Mouse (Mus musculus): ENCODE results near the gene Arhgap15. TPM values are rescaled to one million over a fixed set of nuclear protein-coding genes. Genes with fewer than 3 reads are reported as not detected.

The Arhgap15 gene
- polyA plus RNA-seq, 1 experiment: 9.5 TPM

DNA sequence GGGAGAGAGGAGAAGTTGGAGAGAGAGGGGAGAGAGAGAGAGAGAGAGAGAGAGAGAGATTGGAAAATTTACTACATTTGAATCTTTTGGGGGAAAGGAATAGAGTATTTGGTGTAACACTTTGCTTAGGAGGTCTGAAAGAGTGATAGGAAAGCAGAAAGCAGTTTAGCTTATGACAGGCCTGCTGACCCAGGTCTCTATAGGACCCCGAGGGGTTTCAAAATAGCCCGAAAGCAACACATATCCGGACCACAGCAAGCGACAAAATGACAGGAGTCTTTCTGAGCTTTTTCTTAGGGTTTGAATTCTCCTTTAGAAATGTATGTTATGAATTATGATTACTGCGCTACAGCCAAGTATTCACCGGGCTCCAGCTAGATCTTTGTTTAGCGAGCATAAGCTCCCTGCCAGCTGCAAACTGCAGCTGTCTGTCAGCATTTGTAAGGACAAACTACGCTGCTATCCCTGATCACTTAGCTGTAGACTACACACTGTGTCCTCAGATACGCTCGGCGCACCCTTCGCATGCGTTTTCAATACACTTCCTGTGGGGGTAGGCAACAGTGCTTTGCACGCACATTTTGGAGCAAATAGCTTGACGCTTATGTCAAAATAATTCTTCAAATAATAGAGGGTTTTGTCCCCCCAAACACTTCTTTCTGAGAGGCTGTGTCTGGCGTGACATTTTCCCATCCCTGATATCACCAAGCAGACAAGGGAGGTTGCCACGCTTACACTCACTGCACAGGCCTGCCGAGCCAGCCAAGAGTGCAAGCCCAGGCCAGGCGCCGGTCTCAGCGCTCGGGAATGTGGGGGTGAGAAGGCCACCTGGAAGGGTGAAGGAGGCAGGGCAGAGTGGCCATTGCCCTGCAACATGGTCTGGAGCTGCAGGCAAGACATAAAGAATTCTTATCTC is 355.9 kb downstream of the Arhgap15 start:
- no peaks in the 10 kb centered on the region for H3K4me1 ChIP-seq (replicated peaks; ENCODE audit: control insufficient read depth, insufficient read depth, low read length)
- H3K36me3 ChIP-seq (ENCODE audit: control insufficient read depth, insufficient read depth, low read length): no peaks in the 10 kb centered on the region
- no peak for DNase-seq
- TF ChIP-seq CTCF (IDR thresholded peaks at IDR 0.05; ENCODE audit: borderline replicate concordance, control insufficient read depth, extremely low read depth, insufficient read depth, low read length, poor library complexity) (no peak), POLR2A (IDR thresholded peaks at IDR 0.05; ENCODE audit: control insufficient read depth, extremely low read depth, insufficient read depth, low read length, poor library complexity) (no peak)
- no peaks in the 10 kb centered on the region for H3K27me3 ChIP-seq (ENCODE audit: control insufficient read depth, insufficient read depth, low read length)
- WGBS: 93% methylated on average over 22 of the region's 22 CpGs
- no peak overlapping the region for H3K4me3 ChIP-seq (ENCODE audit: control insufficient read depth, insufficient read depth, low read length)
- no peak overlapping the region for H3K27ac ChIP-seq (ENCODE audit: control insufficient read depth, insufficient read depth, low read length)

- H3K4me1 ChIP-seq (replicated peaks; ENCODE audit: control insufficient read depth, insufficient read depth, low read length): no peaks in the 10 kb centered on the region
- no peak for TF ChIP-seq CTCF (IDR thresholded peaks at IDR 0.05; ENCODE audit: borderline replicate concordance, control insufficient read depth, extremely low read depth, insufficient read depth, low read length, poor library complexity)
- TF ChIP-seq POLR2A (IDR thresholded peaks at IDR 0.05; ENCODE audit: control insufficient read depth, extremely low read depth, insufficient read depth, low read length, poor library complexity): no peak
- no peak for DNase-seq
- no peaks in the 10 kb centered on the region for H3K36me3 ChIP-seq (ENCODE audit: control insufficient read depth, insufficient read depth, low read length)
- no peak overlapping the region for H3K4me3 ChIP-seq (ENCODE audit: control insufficient read depth, insufficient read depth, low read length)
- H3K27me3 ChIP-seq (ENCODE audit: control insufficient read depth, insufficient read depth, low read length): no peaks in the 10 kb centered on the region
- no peak overlapping the region for H3K27ac ChIP-seq (ENCODE audit: control insufficient read depth, insufficient read depth, low read length)
- 98% methylated on average over 8 of the region's 8 CpGs for WGBS
These were observed 356.6 kb downstream of the Arhgap15 start for GRCm38 (mm10) chr2:44105198-44105555.

GRCm38 (mm10) chr2:44106359-44106758 is 357.7 kb downstream of the Arhgap15 start:
- WGBS: 98% methylated on average over 8 of the region's 8 CpGs
- no peaks in the 10 kb centered on the region for H3K36me3 ChIP-seq (ENCODE audit: control insufficient read depth, insufficient read depth, low read length)
- H3K4me1 ChIP-seq (replicated peaks; ENCODE audit: control insufficient read depth, insufficient read depth, low read length): no peaks in the 10 kb centered on the region
- DNase-seq: no peak
- TF ChIP-seq CTCF (IDR thresholded peaks at IDR 0.05; ENCODE audit: borderline replicate concordance, control insufficient read depth, extremely low read depth, insufficient read depth, low read length, poor library complexity) (no peak), POLR2A (IDR thresholded peaks at IDR 0.05; ENCODE audit: control insufficient read depth, extremely low read depth, insufficient read depth, low read length, poor library complexity) (no peak)
- no peak overlapping the region for H3K27ac ChIP-seq (ENCODE audit: control insufficient read depth, insufficient read depth, low read length)
- H3K4me3 ChIP-seq (ENCODE audit: control insufficient read depth, insufficient read depth, low read length): no peak overlapping the region
- no peaks in the 10 kb centered on the region for H3K27me3 ChIP-seq (ENCODE audit: control insufficient read depth, insufficient read depth, low read length)

- no peaks in the 10 kb centered on the region for H3K27me3 ChIP-seq (ENCODE audit: control insufficient read depth, insufficient read depth, low read length)
- H3K27ac ChIP-seq (ENCODE audit: control insufficient read depth, insufficient read depth, low read length): no peak overlapping the region
- no peaks in the 10 kb centered on the region for H3K4me1 ChIP-seq (replicated peaks; ENCODE audit: control insufficient read depth, insufficient read depth, low read length)
- H3K36me3 ChIP-seq (ENCODE audit: control insufficient read depth, insufficient read depth, low read length): no peaks in the 10 kb centered on the region
- H3K4me3 ChIP-seq (ENCODE audit: control insufficient read depth, insufficient read depth, low read length): no peak overlapping the region
- DNase-seq: no peak
- TF ChIP-seq POLR2A (IDR thresholded peaks at IDR 0.05; ENCODE audit: control insufficient read depth, extremely low read depth, insufficient read depth, low read length, poor library complexity): no peak
- TF ChIP-seq CTCF (IDR thresholded peaks at IDR 0.05; ENCODE audit: borderline replicate concordance, control insufficient read depth, extremely low read depth, insufficient read depth, low read length, poor library complexity): no peak
- WGBS: 93% methylated on average over 3 of the region's 3 CpGs
These were observed 362.7 kb downstream of the Arhgap15 start for GRCm38 (mm10) chr2:44111276-44111675.

DNA sequence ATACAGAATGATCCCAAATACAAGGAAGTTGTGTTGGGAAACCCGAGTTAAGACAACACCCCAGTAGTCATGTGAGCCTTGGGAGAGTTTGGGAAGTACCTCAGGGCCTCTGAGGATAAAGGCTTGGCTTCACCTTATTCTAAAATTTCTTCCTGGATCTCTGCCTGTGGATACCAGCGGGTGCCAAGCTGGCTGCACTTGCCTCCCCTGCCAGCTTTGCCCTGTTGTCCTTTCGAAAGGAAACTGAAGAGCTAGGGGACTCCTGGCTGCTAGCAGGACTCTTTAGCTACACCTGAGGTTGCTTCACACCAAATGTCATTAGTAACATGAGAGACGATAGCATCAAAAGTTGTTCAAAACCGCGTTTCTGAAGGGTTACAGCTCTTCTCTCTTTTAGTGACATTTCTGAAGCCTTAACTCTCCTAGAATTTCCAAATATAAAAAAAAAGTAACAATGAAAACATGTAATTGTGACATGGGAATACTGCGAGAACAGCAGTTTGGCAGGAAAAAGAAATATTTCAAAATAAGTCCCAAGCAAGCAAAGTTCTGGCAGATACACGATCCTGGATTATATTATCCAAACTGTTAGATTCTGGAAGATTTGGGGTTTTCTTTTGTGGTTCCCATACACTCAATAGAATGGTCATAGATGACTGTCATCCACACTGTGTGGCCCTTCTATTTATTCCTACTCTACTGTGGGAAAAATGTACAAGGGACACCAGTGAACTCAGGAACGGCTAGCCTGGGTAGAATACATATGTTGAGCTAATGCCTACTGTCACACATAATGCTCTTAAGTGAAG is 364.6 kb downstream of the Arhgap15 start:
- no peak for DNase-seq
- no peak overlapping the region for H3K4me3 ChIP-seq (ENCODE audit: control insufficient read depth, insufficient read depth, low read length)
- H3K4me1 ChIP-seq (replicated peaks; ENCODE audit: control insufficient read depth, insufficient read depth, low read length): no peaks in the 10 kb centered on the region
- no peaks in the 10 kb centered on the region for H3K27me3 ChIP-seq (ENCODE audit: control insufficient read depth, insufficient read depth, low read length)
- 94% methylated on average over 9 of the region's 9 CpGs for WGBS
- TF ChIP-seq POLR2A (IDR thresholded peaks at IDR 0.05; ENCODE audit: control insufficient read depth, extremely low read depth, insufficient read depth, low read length, poor library complexity) (no peak), CTCF (IDR thresholded peaks at IDR 0.05; ENCODE audit: borderline replicate concordance, control insufficient read depth, extremely low read depth, insufficient read depth, low read length, poor library complexity) (no peak)
- no peak overlapping the region for H3K27ac ChIP-seq (ENCODE audit: control insufficient read depth, insufficient read depth, low read length)
- peaks cover 4% of the 10 kb centered on the region; the same call in 1 of the 2 replicates for H3K36me3 ChIP-seq (ENCODE audit: control insufficient read depth, insufficient read depth, low read length)

DNA sequence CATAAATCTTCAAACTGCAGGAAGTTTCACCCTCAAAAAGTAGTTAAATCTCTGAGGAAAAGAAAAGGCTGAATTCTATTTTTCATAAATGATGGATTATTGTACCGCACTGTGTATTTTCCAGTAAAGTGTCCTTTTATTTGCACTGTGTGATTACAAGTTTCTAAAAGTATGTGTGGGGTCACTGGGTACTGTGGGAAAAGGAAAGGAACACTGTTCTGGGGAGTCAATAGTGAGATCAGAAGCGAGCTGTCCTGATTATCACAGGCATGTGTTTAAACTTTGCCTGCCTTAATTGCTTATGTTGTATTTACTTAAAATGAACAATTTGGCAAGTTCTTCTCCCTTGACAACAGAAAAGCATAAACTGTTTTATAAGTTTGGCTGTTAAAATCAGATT is 365.7 kb downstream of the Arhgap15 start:
- Histone ChIP-seq H3K4me1 (replicated peaks; ENCODE audit: control insufficient read depth, insufficient read depth, low read length) (no peaks in the 10 kb centered on the region), H3K27ac (ENCODE audit: control insufficient read depth, insufficient read depth, low read length) (no peak overlapping the region), H3K27me3 (ENCODE audit: control insufficient read depth, insufficient read depth, low read length) (no peaks in the 10 kb centered on the region), H3K36me3 (ENCODE audit: control insufficient read depth, insufficient read depth, low read length) (peaks cover 4% of the 10 kb centered on the region; the same call in 1 of the 2 replicates), H3K4me3 (ENCODE audit: control insufficient read depth, insufficient read depth, low read length) (no peak overlapping the region)
- WGBS: 94% methylated on average over 2 of the region's 2 CpGs
- no peak for DNase-seq
- no peak for TF ChIP-seq POLR2A (IDR thresholded peaks at IDR 0.05; ENCODE audit: control insufficient read depth, extremely low read depth, insufficient read depth, low read length, poor library complexity)
- no peak for TF ChIP-seq CTCF (IDR thresholded peaks at IDR 0.05; ENCODE audit: borderline replicate concordance, control insufficient read depth, extremely low read depth, insufficient read depth, low read length, poor library complexity)
